Mouse (Mus musculus): ENCODE measurements around the gene Gak. TPM values are rescaled to one million over a fixed set of nuclear protein-coding genes. Genes with fewer than 3 reads are reported as not detected.

Gene Gak
- polyA plus RNA-seq, 1 experiment from 2014 or later: 36.1 TPM

- Histone ChIP-seq H3K36me3 (ENCODE audit: control insufficient read depth, insufficient read depth, low read length) (peaks cover 17% of the 10 kb centered on the region; the same call in 1 of the 2 replicates), H3K27me3 (ENCODE audit: control insufficient read depth, insufficient read depth, low read length) (no peaks in the 10 kb centered on the region), H3K9ac (ENCODE audit: low read length) (no peak overlapping the region), H3K4me3 (ENCODE audit: low read depth, low read length) (no peak overlapping the region), H3K9me3 (ENCODE audit: control insufficient read depth, low read length) (no peaks in the 10 kb centered on the region), H3K4me1 (replicated peaks; ENCODE audit: control insufficient read depth, insufficient read depth) (no peaks in the 10 kb centered on the region; the same call in 1 of the 2 replicates), H3K4me2 (replicated peaks; ENCODE audit: low read depth) (no peak overlapping the region), H3K27ac (replicated peaks) (no peak overlapping the region)
- ATAC-seq (ENCODE audit: low FRiP score, low TSS enrichment) (peak; percentile 13; the same call in 1 of the 2 replicates), DNase-seq (ENCODE audit: low spot score) (no peak)
- WGBS: 89% methylated on average over 10 of the region's 10 CpGs
- no peak for TF ChIP-seq CTCF (IDR thresholded peaks at IDR 0.05; ENCODE audit: low read depth)
- TF ChIP-seq EP300 (optimal IDR thresholded peaks at IDR 0.05): no peak
Measured at GRCm38 (mm10) chr5:108654444-108654990, 25.0 kb upstream of the Gak start.

- no peak overlapping the region for H3K4me3 ChIP-seq (ENCODE audit: low read depth, low read length)
- peaks cover 26% of the 10 kb centered on the region for H3K36me3 ChIP-seq (ENCODE audit: control insufficient read depth, insufficient read depth, low read length)
- no peaks in the 10 kb centered on the region for H3K27me3 ChIP-seq (ENCODE audit: control insufficient read depth, insufficient read depth, low read length)
- no peak for TF ChIP-seq EP300 (optimal IDR thresholded peaks at IDR 0.05)
- no peak for TF ChIP-seq CTCF (IDR thresholded peaks at IDR 0.05; ENCODE audit: low read depth)
- no peak overlapping the region for H3K27ac ChIP-seq (replicated peaks)
- H3K9ac ChIP-seq (ENCODE audit: low read length): no peak overlapping the region
- WGBS: 87% methylated on average over 6 of the region's 6 CpGs
- no peak overlapping the region for H3K4me2 ChIP-seq (replicated peaks; ENCODE audit: low read depth)
- H3K9me3 ChIP-seq (ENCODE audit: control insufficient read depth, low read length): no peaks in the 10 kb centered on the region
- no peaks in the 10 kb centered on the region for H3K4me1 ChIP-seq (replicated peaks; ENCODE audit: control insufficient read depth, insufficient read depth)
- no peak for ATAC-seq (ENCODE audit: low FRiP score, low TSS enrichment)
- no peak for DNase-seq (ENCODE audit: low spot score)
Measured at GRCm38 (mm10) chr5:108653341-108653740, 23.8 kb upstream of the Gak start.

- WGBS: 62% methylated on average over 1 of the region's 1 CpGs
- no peak overlapping the region for H3K4me3 ChIP-seq (ENCODE audit: low read depth, low read length)
- no peak for TF ChIP-seq EP300 (optimal IDR thresholded peaks at IDR 0.05)
- peak; percentile 84 for TF ChIP-seq CTCF (IDR thresholded peaks at IDR 0.05; ENCODE audit: low read depth)
- no peaks in the 10 kb centered on the region for H3K9me3 ChIP-seq (ENCODE audit: control insufficient read depth, low read length)
- H3K4me2 ChIP-seq (replicated peaks; ENCODE audit: low read depth): no peak overlapping the region
- no peak overlapping the region for H3K27ac ChIP-seq (replicated peaks)
- peaks cover 35% of the 10 kb centered on the region for H3K36me3 ChIP-seq (ENCODE audit: control insufficient read depth, insufficient read depth, low read length)
- ATAC-seq (ENCODE audit: low FRiP score, low TSS enrichment): peak; percentile 75
- no peak overlapping the region for H3K9ac ChIP-seq (ENCODE audit: low read length)
- H3K4me1 ChIP-seq (replicated peaks; ENCODE audit: control insufficient read depth, insufficient read depth): no peaks in the 10 kb centered on the region
- DNase-seq (ENCODE audit: low spot score): peak; percentile 55
- H3K27me3 ChIP-seq (ENCODE audit: control insufficient read depth, insufficient read depth, low read length): no peaks in the 10 kb centered on the region
Measured at GRCm38 (mm10) chr5:108651823-108652222, 22.3 kb upstream of the Gak start.

- no peak for TF ChIP-seq CTCF (IDR thresholded peaks at IDR 0.05; ENCODE audit: low read depth)
- TF ChIP-seq EP300 (optimal IDR thresholded peaks at IDR 0.05): no peak
- no peak for ATAC-seq (ENCODE audit: low FRiP score, low TSS enrichment)
- Histone ChIP-seq H3K27me3 (ENCODE audit: control insufficient read depth, insufficient read depth, low read length) (no peaks in the 10 kb centered on the region), H3K9ac (ENCODE audit: low read length) (no peak overlapping the region), H3K27ac (replicated peaks) (no peak overlapping the region), H3K36me3 (ENCODE audit: control insufficient read depth, insufficient read depth, low read length) (peaks cover 38% of the 10 kb centered on the region), H3K4me3 (ENCODE audit: low read depth, low read length) (no peak overlapping the region), H3K4me1 (replicated peaks; ENCODE audit: control insufficient read depth, insufficient read depth) (no peaks in the 10 kb centered on the region), H3K9me3 (ENCODE audit: control insufficient read depth, low read length) (no peaks in the 10 kb centered on the region), H3K4me2 (replicated peaks; ENCODE audit: low read depth) (no peak overlapping the region)
- WGBS: 79% methylated on average over 5 of the region's 5 CpGs
- DNase-seq (ENCODE audit: low spot score): no peak
Measured at GRCm38 (mm10) chr5:108651136-108651720, 21.7 kb upstream of the Gak start.

- TF ChIP-seq CTCF (IDR thresholded peaks at IDR 0.05; ENCODE audit: low read depth) (no peak), EP300 (optimal IDR thresholded peaks at IDR 0.05) (no peak)
- no peak overlapping the region for H3K9ac ChIP-seq (ENCODE audit: low read length)
- WGBS: 92% methylated on average over 7 of the region's 7 CpGs
- H3K27ac ChIP-seq (replicated peaks): no peak overlapping the region
- no peak for DNase-seq (ENCODE audit: low spot score)
- no peak for ATAC-seq (ENCODE audit: low FRiP score, low TSS enrichment)
- no peaks in the 10 kb centered on the region for H3K27me3 ChIP-seq (ENCODE audit: control insufficient read depth, insufficient read depth, low read length)
- no peak overlapping the region for H3K4me2 ChIP-seq (replicated peaks; ENCODE audit: low read depth)
- H3K36me3 ChIP-seq (ENCODE audit: control insufficient read depth, insufficient read depth, low read length): peaks cover 33% of the 10 kb centered on the region
- H3K4me1 ChIP-seq (replicated peaks; ENCODE audit: control insufficient read depth, insufficient read depth): no peaks in the 10 kb centered on the region
- no peak overlapping the region for H3K4me3 ChIP-seq (ENCODE audit: low read depth, low read length)
- no peaks in the 10 kb centered on the region for H3K9me3 ChIP-seq (ENCODE audit: control insufficient read depth, low read length)
Measured at GRCm38 (mm10) chr5:108650341-108650740, 20.8 kb upstream of the Gak start.

- 92% methylated on average over 11 of the region's 11 CpGs for WGBS
- Histone ChIP-seq H3K4me3 (ENCODE audit: low read depth, low read length) (no peak overlapping the region), H3K4me1 (replicated peaks; ENCODE audit: control insufficient read depth, insufficient read depth) (no peaks in the 10 kb centered on the region), H3K9ac (ENCODE audit: low read length) (no peak overlapping the region), H3K9me3 (ENCODE audit: control insufficient read depth, low read length) (no peaks in the 10 kb centered on the region), H3K27me3 (ENCODE audit: control insufficient read depth, insufficient read depth, low read length) (no peaks in the 10 kb centered on the region), H3K27ac (replicated peaks) (no peak overlapping the region), H3K4me2 (replicated peaks; ENCODE audit: low read depth) (no peak overlapping the region), H3K36me3 (ENCODE audit: control insufficient read depth, insufficient read depth, low read length) (peaks cover 27% of the 10 kb centered on the region)
- ATAC-seq (ENCODE audit: low FRiP score, low TSS enrichment) (no peak), DNase-seq (ENCODE audit: low spot score) (peak; percentile 9)
- TF ChIP-seq CTCF (IDR thresholded peaks at IDR 0.05; ENCODE audit: low read depth) (no peak), EP300 (optimal IDR thresholded peaks at IDR 0.05) (no peak)
Measured at GRCm38 (mm10) chr5:108648937-108649576, 19.5 kb upstream of the Gak start.

Data from stomach, postnatal 0 days (tissue).